Mouse (Mus musculus) splenic B cell, adult 2 months (primary cell): ENCODE results near the gene Ggt1.
A peak's percentile ranks its signal among the peaks of the same experiment; 100 is the strongest.

Source experiments
- DNase-seq: peaks from one replicate; pipeline ENCODE4 v3.0.0-alpha.2; 2011; ENCODE audit warnings: low read depth, low spot score
- H3K27me3 ChIP-seq: 2 replicates; pipeline ENCODE4 v1.6.1; 2012; ENCODE audit warnings: mild to moderate bottlenecking, low read length, moderate library complexity, mixed read lengths; ENCODE audit not compliant: control insufficient read depth, poor library complexity, insufficient read depth, severe bottlenecking
- H3K36me3 ChIP-seq: 2 replicates; pipeline ENCODE4 v1.6.1; 2012; ENCODE audit warnings: mild to moderate bottlenecking, low read length, moderate library complexity, mixed read lengths; ENCODE audit not compliant: control insufficient read depth, poor library complexity, insufficient read depth, severe bottlenecking

The Ggt1 gene

GRCm38 (mm10) chr10:75610486-75610885 lies 49.1 kb downstream of the Ggt1 start:
- DNase-seq = no peak
- H3K27me3 ChIP-seq = no peaks in the 10 kb centered on the region
- H3K36me3 ChIP-seq = no peaks in the 10 kb centered on the region

- DNase-seq = peak; percentile 13
- Histone ChIP-seq H3K36me3 (no peaks in the 10 kb centered on the region), H3K27me3 (no peaks in the 10 kb centered on the region)
Measured at GRCm38 (mm10) chr10:75616044-75616443, 54.6 kb downstream of the Ggt1 start.

GRCm38 (mm10) chr10:75620818-75621217 lies 59.4 kb downstream of the Ggt1 start:
- no peaks in the 10 kb centered on the region for H3K27me3 ChIP-seq
- DNase-seq = no peak
- no peaks in the 10 kb centered on the region for H3K36me3 ChIP-seq

GRCm38 (mm10) chr10:75625920-75626319 lies 64.5 kb downstream of the Ggt1 start:
- H3K27me3 ChIP-seq = no peaks in the 10 kb centered on the region
- DNase-seq = no peak
- H3K36me3 ChIP-seq = no peaks in the 10 kb centered on the region

GRCm38 (mm10) chr10:75626991-75627390 lies 65.6 kb downstream of the Ggt1 start:
- H3K36me3 ChIP-seq = no peaks in the 10 kb centered on the region
- no peaks in the 10 kb centered on the region for H3K27me3 ChIP-seq
- DNase-seq = no peak

- no peak for DNase-seq
- Histone ChIP-seq H3K27me3 (no peaks in the 10 kb centered on the region), H3K36me3 (no peaks in the 10 kb centered on the region)
Measured at GRCm38 (mm10) chr10:75627490-75627889, 66.1 kb downstream of the Ggt1 start.

GRCm38 (mm10) chr10:75632633-75633032 lies 71.2 kb downstream of the Ggt1 start:
- Histone ChIP-seq H3K27me3 (no peaks in the 10 kb centered on the region), H3K36me3 (no peaks in the 10 kb centered on the region)
- DNase-seq = no peak

GRCm38 (mm10) chr10:75633048-75633447 lies 71.6 kb downstream of the Ggt1 start:
- no peaks in the 10 kb centered on the region for H3K36me3 ChIP-seq
- no peaks in the 10 kb centered on the region for H3K27me3 ChIP-seq
- no peak for DNase-seq

GRCm38 (mm10) chr10:75633576-75634139 lies 72.3 kb downstream of the Ggt1 start:
- H3K27me3 ChIP-seq = no peaks in the 10 kb centered on the region
- DNase-seq = no peak

GRCm38 (mm10) chr10:75634610-75635009 lies 73.2 kb downstream of the Ggt1 start:
- H3K36me3 ChIP-seq = no peaks in the 10 kb centered on the region
- no peak for DNase-seq
- no peaks in the 10 kb centered on the region for H3K27me3 ChIP-seq

More at GRCm38 (mm10) chr10:75633576-75634139, 72.3 kb downstream of the Ggt1 start:
- no peaks in the 10 kb centered on the region for H3K36me3 ChIP-seq

- no peak for DNase-seq
- H3K36me3 ChIP-seq = no peaks in the 10 kb centered on the region
- H3K27me3 ChIP-seq = no peaks in the 10 kb centered on the region
Measured at GRCm38 (mm10) chr10:75635019-75635692, 73.8 kb downstream of the Ggt1 start.

GRCm38 (mm10) chr10:75635693-75636055 lies 74.3 kb downstream of the Ggt1 start:
- peak; percentile 83 for DNase-seq

More at GRCm38 (mm10) chr10:75635693-75636055, 74.3 kb downstream of the Ggt1 start:
- no peaks in the 10 kb centered on the region for H3K27me3 ChIP-seq
- no peaks in the 10 kb centered on the region for H3K36me3 ChIP-seq
